In the genomic region with DNA sequence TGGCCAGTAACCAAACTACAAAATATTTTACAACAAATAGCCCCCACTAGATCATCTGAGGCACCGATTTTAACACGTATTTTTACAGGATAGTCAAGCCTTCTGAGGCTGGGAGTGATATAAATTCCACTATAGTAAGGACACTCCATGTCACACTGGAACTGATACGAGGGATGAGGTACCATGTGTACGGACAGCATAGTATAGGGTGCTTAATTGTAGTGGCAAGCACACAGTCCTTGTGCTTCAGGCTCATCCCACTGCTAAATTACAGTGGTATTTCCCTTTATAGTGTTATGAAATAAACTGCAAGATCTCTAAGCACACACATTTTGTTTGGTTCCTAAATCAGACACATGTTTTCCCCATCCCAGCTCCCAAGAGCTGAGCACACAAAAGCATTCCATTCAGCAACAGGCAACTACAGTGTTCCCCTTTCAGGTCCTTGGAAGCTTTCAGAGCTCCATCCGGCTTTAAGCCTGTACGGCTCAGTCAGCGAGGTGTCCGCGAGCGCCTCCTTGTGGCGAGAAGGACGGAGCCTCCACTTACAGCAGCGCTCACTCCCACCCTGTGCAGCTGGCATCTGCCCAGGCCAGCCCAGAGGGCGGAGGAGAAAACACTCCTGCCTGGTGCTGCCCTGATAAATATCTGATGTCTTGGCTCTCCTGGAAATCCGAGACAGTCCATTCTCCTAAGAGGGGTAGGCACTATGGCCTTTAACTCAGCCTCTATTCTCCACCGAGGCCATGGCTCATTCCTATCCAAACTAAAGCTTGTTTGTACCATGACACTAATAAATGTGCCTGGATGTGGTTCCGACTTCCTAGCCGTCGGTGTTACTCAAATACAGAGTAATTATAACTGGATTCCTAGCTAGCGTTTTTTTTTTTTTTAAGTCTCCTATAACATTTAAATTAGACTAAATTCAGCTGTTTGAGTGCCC, we compare ENCODE assay signal across 8 mouse cellular contexts.
DNase-seq lines count a peak whose midpoint lies in the region; ATAC-seq and TF ChIP-seq lines count a peak whose summit lies in the region.

No protein-coding gene starts in this region.

- no peak overlapping the region for H3K4me3 ChIP-seq in embryonic facial prominence, embryonic 14.5 days (ENCODE audit: low read depth, low read length)
- H3K4me3 ChIP-seq in lung, adult 2 months (replicated peaks; ENCODE audit: extremely low read depth, low read depth, low read length): no peak overlapping the region

- WGBS in embryonic facial prominence, embryonic 14.5 days: 31% methylated on average over 20 of the region's 20 CpGs
- 23% methylated on average over 20 of the region's 20 CpGs for WGBS in lung, adult 2 months

- intact Hi-C loops in heart, postnatal 10 days (cut with DNase I): loop anchor here (10.0 kb wide), 1 partner anchor 185 kb away; no protein-coding TSS in a partner anchor

- no peaks in the 10 kb centered on the region for H3K36me3 ChIP-seq in embryonic facial prominence, embryonic 14.5 days (ENCODE audit: control insufficient read depth, insufficient read depth, low read length)

- H3K4me2 ChIP-seq in embryonic facial prominence, embryonic 14.5 days (ENCODE audit: low read depth, low read length): no peak overlapping the region

- H3K27me3 ChIP-seq in embryonic facial prominence, embryonic 14.5 days (replicated peaks; ENCODE audit: control insufficient read depth, insufficient read depth, low read length): no peaks in the 10 kb centered on the region

- DNase-seq in 3134 (ENCODE audit: extremely low read depth, insufficient read length, low spot score): peak; percentile 1
- peak; percentile 71 to 75 for DNase-seq in adrenal gland, postnatal 36 days
- DNase-seq in embryonic facial prominence, embryonic 14.5 days (ENCODE audit: low spot score): peak; percentile 88
- peak; percentile 61 to 76 for DNase-seq in heart, postnatal 10 days
- peak; percentile 93 to 94 for DNase-seq in kidney, postnatal 4 days
- DNase-seq in lung, adult 2 months: peak; percentile 46
- DNase-seq in retina, adult 2 months (ENCODE audit: low read depth, low spot score): peak; percentile 16
- DNase-seq in urinary bladder, postnatal 36 days (ENCODE audit: low spot score in 2 of 2): peak; percentile 30 to 61

- peak; percentile 92 for ATAC-seq in embryonic facial prominence, embryonic 14.5 days (ENCODE audit: low read depth)

- H3K4me1 ChIP-seq in embryonic facial prominence, embryonic 14.5 days (ENCODE audit: control insufficient read depth, insufficient read depth, low read length): peaks cover 11% of the 10 kb centered on the region; the same call in 1 of the 2 replicates
- H3K4me1 ChIP-seq in lung, adult 2 months (ENCODE audit: control insufficient read depth, insufficient read depth, low read length): no peaks in the 10 kb centered on the region

- no peaks in the 10 kb centered on the region for H3K9me3 ChIP-seq in embryonic facial prominence, embryonic 14.5 days (ENCODE audit: control insufficient read depth, low read length)

- no peak overlapping the region for H3K27ac ChIP-seq in embryonic facial prominence, embryonic 14.5 days (replicated peaks; ENCODE audit: low read depth, low read length)

- no peak for TF ChIP-seq POLR2A in lung, adult 2 months (IDR thresholded peaks at IDR 0.05; ENCODE audit: borderline replicate concordance, extremely low read depth, low read depth, low read length)

- peak; percentile 55 for TF ChIP-seq CTCF in lung, adult 2 months (IDR thresholded peaks at IDR 0.05; ENCODE audit: insufficient read depth, low read length)

- H3K9ac ChIP-seq in embryonic facial prominence, embryonic 14.5 days (ENCODE audit: low read depth, low read length): no peak overlapping the region

Comparison
In these comparisons a context has a peak if more than half of its experiments do, and no peak if none do; other contexts are left out.
1. DNase-seq: peak in every context shown above with its lines; median percentile 94 in kidney, postnatal 4 days; 88 in embryonic facial prominence, embryonic 14.5 days; 73 in adrenal gland, postnatal 36 days; 68 in heart, postnatal 10 days; 46 in lung, adult 2 months; 46 in urinary bladder, postnatal 36 days; 16 in retina, adult 2 months; 1 in 3134.